Mouse (Mus musculus) liver, embryonic 15.5 days (tissue): Measurements from ENCODE around the gene Cd38. TPM values are rescaled to one million over a fixed set of nuclear protein-coding genes. Genes with fewer than 3 reads are reported as not detected.
"Not testable (repeated sequence)": the region's sequence is repeated elsewhere in the genome, so short reads cannot be mapped to it uniquely, and the experiment has no call there.

Source experiments
- ATAC-seq: fragments of 200-750 bp; cut with Nextera tagmentation; 2 replicates; pipeline ENCODE4 v1.8.0; 2017; ENCODE audit warnings: moderate number of reproducible peaks, mild to moderate bottlenecking, moderate library complexity; ENCODE audit not compliant: insufficient read depth
- H3K27ac ChIP-seq: fragments of 300-500 bp; sonication (generic); replicated peaks from 2 replicates; pipeline ENCODE4 v1.5.1; 2015; ENCODE audit warnings: mild to moderate bottlenecking, inconsistent platforms
- H3K27me3 ChIP-seq: fragments of 300-500 bp; sonication (generic); 2 replicates; pipeline ENCODE4 v1.6.1; 2015; ENCODE audit warnings: mild to moderate bottlenecking, inconsistent platforms
- H3K36me3 ChIP-seq: fragments of 300-500 bp; sonication (generic); replicated peaks from 2 replicates; pipeline ENCODE4 v1.6.1; 2015; ENCODE audit warnings: moderate library complexity, mild to moderate bottlenecking, inconsistent platforms
- H3K4me1 ChIP-seq: fragments of 300-500 bp; sonication (generic); replicated peaks from 2 replicates; pipeline ENCODE4 v1.6.1; 2015; ENCODE audit warnings: inconsistent platforms
- H3K4me2 ChIP-seq: fragments of 300-500 bp; sonication (generic); 2 replicates; pipeline ENCODE4 v1.6.1; 2015; ENCODE audit warnings: moderate library complexity, mild to moderate bottlenecking, inconsistent platforms
- H3K4me3 ChIP-seq: fragments of 300-500 bp; sonication (generic); replicated peaks from 2 replicates; pipeline ENCODE4 v1.5.1; 2015; ENCODE audit warnings: mild to moderate bottlenecking, inconsistent platforms
- H3K9ac ChIP-seq: fragments of 300-500 bp; sonication (generic); 2 replicates; pipeline ENCODE4 v1.6.1; 2015; ENCODE audit warnings: moderate library complexity, mild to moderate bottlenecking, inconsistent platforms
- H3K9me3 ChIP-seq: fragments of 300-500 bp; sonication (generic); replicated peaks from 2 replicates; pipeline ENCODE4 v1.6.1; 2016; ENCODE audit warnings: inconsistent platforms
- WGBS: fragments of 180-500 bp; shearing (Covaris S2); methylation state at CpG from one replicate; pipeline ENCODE4 v1.1.7; 2015; ENCODE audit warnings: mixed read lengths; ENCODE audit not compliant: insufficient replicate concordance; 5-methylcytosine and 5-hydroxymethylcytosine counted together
- polyA plus RNA-seq: library from polyadenylated mRNA; unstranded; fragments of >200 nt; fragmentation: Nextera tagmentation; extraction: Ambion mirVana; gene quantifications from 2 replicates; pipeline ENCODE4 v1.2.1, GENCODE M21; 2015

Gene Cd38
- polyA plus RNA-seq, 1 experiment from 2014 or later, result 13.2 TPM

DNA sequence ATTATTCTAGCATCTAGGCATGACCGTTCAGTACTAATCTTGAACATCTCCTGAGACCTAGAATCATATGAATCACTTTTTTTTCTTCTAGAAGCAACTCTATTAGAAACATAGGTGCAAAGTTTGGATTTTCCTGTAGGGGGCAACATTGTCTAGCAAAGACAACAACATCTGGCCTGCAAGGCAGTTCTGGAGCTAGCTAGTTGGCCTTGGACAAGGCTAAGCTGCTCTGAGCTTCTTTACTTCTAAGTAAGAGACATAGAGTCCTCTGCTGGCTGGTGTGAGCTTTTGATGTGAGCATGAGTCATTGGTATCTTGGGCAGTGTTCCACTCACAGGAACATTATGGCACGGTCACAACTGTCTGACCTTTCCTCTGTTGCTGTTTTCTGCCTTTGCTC is 25.8 kb downstream of the Cd38 start:
- Histone ChIP-seq H3K9ac (no peak overlapping the region), H3K27me3 (no peaks in the 10 kb centered on the region), H3K4me1 (no peaks in the 10 kb centered on the region), H3K4me2 (no peak overlapping the region), H3K27ac (no peak overlapping the region), H3K4me3 (no peak overlapping the region), H3K36me3 (no peaks in the 10 kb centered on the region), H3K9me3 (no peaks in the 10 kb centered on the region)
- no peak for ATAC-seq
- 36% methylated on average over 2 of the region's 2 CpGs for WGBS

DNA sequence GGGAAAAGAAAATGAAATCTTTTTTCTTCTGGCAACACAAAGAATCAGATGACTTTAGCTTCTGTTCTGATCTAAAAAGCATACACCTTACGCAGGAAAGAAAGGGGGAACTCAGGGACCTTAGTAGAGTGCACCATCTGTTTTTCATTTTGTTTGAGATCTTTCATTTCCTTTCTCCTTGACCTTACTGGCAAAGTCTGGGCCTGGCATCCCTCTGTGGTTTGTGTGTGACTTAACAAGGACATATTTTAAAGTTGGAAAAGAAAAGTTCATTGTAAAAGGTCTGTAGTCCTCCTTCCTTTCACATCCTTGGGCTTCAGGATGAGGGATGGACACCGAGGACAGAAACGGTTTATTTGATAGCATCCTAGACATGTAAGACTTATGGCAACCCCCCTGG is 27.6 kb downstream of the Cd38 start:
- Histone ChIP-seq H3K27me3 (no peaks in the 10 kb centered on the region), H3K9ac (no peak overlapping the region), H3K4me3 (no peak overlapping the region), H3K36me3 (no peaks in the 10 kb centered on the region), H3K27ac (no peak overlapping the region), H3K9me3 (no peaks in the 10 kb centered on the region), H3K4me2 (no peak overlapping the region), H3K4me1 (no peaks in the 10 kb centered on the region)
- no peak for ATAC-seq
- 56% methylated on average over 3 of the region's 3 CpGs for WGBS

DNA sequence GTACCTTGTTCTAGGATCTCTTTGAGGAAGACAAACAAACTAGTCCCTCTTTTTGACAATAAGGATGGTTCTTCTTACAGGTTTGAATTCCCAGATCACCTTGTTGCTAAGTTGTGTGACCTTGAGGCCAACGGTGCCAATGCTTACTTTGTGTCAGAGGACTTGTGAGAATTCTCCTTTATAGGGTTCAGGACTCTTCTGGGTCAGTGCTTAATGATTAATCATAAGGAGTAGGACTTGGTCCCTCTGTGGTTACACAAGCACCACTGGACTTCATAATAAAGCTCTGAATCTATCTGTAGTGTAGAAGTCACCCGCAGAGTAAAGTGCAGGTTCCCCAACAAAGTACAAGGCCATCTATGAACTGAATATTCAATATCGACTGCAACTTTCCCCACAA is 36.3 kb downstream of the Cd38 start:
- H3K4me1 ChIP-seq, result no peaks in the 10 kb centered on the region
- H3K27ac ChIP-seq, result no peak overlapping the region
- WGBS, result 58% methylated on average over 3 of the region's 3 CpGs
- no peak overlapping the region for H3K9ac ChIP-seq
- H3K9me3 ChIP-seq, result no peaks in the 10 kb centered on the region
- no peaks in the 10 kb centered on the region for H3K27me3 ChIP-seq
- ATAC-seq, result no peak
- no peak overlapping the region for H3K4me2 ChIP-seq
- no peaks in the 10 kb centered on the region for H3K36me3 ChIP-seq
- H3K4me3 ChIP-seq, result no peak overlapping the region

DNA sequence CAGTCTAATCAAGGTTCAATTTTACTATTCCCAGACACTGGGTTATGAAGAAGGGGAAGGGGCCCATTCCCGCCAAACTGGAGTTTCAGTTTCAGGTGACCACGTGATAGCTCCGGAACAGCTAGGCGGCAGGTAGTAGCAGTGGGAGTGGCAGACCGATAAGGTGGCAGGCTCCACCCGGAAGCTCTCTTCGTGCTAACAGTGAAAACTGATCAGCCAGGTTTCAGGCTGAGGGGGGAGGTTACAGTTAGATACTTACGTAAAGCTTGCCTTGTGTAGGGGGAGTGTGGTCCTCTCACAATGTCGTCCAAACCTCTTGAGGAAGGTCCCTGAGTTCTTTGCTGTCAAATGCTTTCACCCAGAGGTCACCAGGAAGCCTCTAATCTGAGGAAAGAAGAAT is 40.9 kb downstream of the Cd38 start:
- Histone ChIP-seq H3K27ac (no peak overlapping the region), H3K4me1 (no peaks in the 10 kb centered on the region), H3K4me2 (no peak overlapping the region), H3K4me3 (no peak overlapping the region), H3K36me3 (no peaks in the 10 kb centered on the region), H3K27me3 (no peaks in the 10 kb centered on the region), H3K9ac (no peak overlapping the region), H3K9me3 (no peaks in the 10 kb centered on the region)
- ATAC-seq, result no peak
- WGBS, result 46% methylated on average over 9 of the region's 9 CpGs

DNA sequence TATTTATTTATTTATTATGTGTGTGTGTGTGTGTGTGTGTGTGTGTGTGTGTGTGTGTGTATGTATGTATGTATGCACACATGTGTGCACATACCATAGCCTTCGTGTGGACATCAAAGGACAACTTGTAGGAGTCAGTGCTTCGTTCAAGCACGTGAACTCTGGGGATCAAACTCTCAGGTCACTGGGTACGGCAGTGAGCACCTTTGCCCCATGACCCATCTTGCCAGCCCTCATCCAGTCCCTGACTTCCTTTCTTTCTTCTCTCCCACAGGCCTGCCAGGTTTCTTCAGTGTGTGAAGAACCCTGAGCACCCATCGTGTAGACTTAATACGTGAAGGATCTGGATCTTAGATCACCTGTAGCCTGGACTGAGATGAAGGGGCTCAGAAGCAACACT is 41.7 kb downstream of the Cd38 start:
- Histone ChIP-seq H3K4me2 (no peak overlapping the region), H3K4me1 (no peaks in the 10 kb centered on the region), H3K27ac (no peak overlapping the region), H3K27me3 (no peaks in the 10 kb centered on the region), H3K9me3 (no peaks in the 10 kb centered on the region), H3K4me3 (no peak overlapping the region), H3K9ac (no peak overlapping the region), H3K36me3 (no peaks in the 10 kb centered on the region)
- 70% methylated on average over 6 of the region's 6 CpGs for WGBS
- ATAC-seq, result no peak

DNA sequence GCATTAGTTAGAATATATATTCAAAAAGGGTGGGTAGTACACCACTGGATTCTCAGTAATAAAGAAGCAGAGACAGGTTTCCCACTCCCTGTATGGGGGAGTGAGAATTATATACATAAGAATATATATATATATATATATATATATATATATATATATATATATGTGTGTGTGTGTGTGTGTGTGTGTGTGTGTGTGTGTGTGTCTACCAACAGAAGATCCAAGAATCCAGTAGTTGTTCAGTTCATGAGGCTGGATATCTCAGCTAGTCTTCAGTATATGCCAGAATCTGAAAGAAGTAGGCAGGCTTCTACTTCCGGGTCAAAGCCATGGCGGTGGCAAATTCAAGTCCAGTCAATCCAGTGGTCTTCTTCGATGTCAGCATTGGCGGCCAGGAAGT is 44.5 kb downstream of the Cd38 start, which contains the start of gene Gm7879:
Gene Gm7879, plus strand, starts transcription at position 301 of the 400 bp plus-strand sequence.
- WGBS, result 69% methylated on average over 4 of the region's 4 CpGs
- H3K36me3 ChIP-seq, H3K27me3 ChIP-seq, H3K4me2 ChIP-seq, H3K9ac ChIP-seq, ATAC-seq, H3K4me3 ChIP-seq, H3K9me3 ChIP-seq, H3K27ac ChIP-seq, H3K4me1 ChIP-seq: not testable (repeated sequence)

DNA sequence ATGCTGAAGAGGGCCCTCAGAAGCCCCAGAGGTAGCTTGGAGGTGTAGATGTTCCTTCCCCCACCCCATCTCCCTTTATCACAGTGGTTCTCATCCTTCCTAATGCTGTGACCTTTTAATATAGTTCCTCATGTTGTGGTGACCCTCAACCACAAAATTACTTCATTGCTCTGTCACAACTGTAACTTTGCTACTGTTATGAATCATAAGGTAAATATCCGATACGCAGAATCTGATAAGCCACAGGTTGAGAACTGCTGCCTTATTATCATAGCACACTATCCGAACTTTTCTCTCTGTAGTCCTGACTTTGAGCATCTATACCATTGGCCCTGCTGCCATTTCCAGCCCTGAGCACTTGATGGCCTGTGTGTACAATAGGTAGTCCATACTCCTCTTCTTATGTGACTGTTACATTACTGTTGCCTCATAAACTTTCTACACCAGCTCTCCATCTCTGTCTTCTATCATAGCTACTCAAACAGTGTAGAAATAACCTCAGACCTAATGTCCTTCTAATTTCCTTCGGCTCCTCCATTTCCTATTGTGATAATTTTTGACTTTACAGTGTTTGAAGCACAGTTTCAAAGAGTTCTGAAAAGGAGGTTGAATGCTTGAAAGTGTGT is 47.0 kb downstream of the Cd38 start:
- Histone ChIP-seq H3K9me3 (no peaks in the 10 kb centered on the region), H3K36me3 (no peaks in the 10 kb centered on the region), H3K27ac (no peak overlapping the region), H3K9ac (no peak overlapping the region), H3K4me3 (no peak overlapping the region), H3K4me2 (no peak overlapping the region), H3K27me3 (no peaks in the 10 kb centered on the region), H3K4me1 (no peaks in the 10 kb centered on the region)
- ATAC-seq, result no peak
- 61% methylated on average over 4 of the region's 4 CpGs for WGBS

DNA sequence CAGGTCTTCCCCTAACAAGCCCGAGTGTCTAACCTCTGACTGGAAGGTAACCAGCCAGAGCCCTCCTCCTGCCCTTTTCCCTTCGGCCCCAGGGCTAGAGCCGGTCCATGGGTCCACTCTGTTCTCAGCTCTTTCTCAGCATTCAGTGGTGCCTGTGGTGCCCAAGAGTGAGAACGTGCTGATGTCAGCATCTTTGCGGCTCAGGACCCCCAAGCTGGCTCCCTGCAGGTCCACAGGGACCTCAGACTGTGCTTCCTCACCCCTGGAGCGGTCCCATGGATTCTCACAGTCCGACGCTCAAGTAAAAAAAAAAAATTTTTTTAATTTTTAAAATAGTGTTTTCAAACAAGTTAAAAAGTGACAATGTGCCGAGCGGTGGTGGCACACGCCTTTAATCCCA is 53.5 kb downstream of the Cd38 start:
- no peaks in the 10 kb centered on the region for H3K9me3 ChIP-seq
- no peak overlapping the region for H3K4me3 ChIP-seq
- H3K4me2 ChIP-seq, result no peak overlapping the region
- WGBS, result 70% methylated on average over 11 of the region's 11 CpGs
- H3K4me1 ChIP-seq, result no peaks in the 10 kb centered on the region
- H3K9ac ChIP-seq, result no peak overlapping the region
- H3K27me3 ChIP-seq, result no peaks in the 10 kb centered on the region
- H3K27ac ChIP-seq, result no peak overlapping the region
- no peak for ATAC-seq
- H3K36me3 ChIP-seq, result no peaks in the 10 kb centered on the region

DNA sequence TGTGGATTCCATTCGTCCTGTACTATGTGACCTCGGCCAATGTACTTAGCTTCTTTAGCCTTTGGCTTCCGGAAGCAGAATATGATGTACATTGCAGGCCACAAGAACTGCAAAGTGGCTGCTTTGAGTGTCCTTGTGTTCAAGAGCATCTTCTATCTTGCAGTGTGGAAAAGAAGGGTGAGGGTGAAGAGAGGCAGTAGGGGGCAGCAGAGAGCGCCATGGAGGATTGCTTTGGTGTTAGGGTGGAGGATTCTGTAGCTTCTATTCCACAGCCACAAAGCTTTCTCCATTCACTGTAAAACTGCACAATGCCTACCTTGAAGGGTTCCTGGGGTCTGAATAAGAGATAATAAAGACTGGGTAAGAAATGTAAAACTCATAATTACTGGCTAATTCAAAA is 55.6 kb downstream of the Cd38 start:
- 17% methylated on average over 4 of the region's 4 CpGs for WGBS

DNA sequence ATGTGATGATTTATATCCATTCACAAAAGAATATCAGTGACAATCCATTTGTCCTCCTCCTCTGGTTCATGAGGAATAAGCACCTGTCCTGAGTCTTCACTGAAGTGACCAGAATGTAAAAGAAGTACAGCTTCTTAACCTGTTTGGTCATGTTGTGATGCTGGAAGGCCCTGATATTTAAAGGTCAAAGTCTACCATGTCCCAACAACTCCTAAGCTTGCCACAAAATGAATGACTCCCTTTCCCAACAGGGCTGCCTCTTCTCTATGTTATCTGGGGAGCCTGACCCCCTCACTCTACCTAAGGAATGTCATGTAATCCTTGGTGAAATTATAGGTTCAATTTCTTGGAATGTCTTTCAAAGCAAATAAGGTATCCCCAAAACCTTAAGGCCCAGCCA is 59.4 kb downstream of the Cd38 start:
- no peak overlapping the region for H3K4me3 ChIP-seq
- H3K4me2 ChIP-seq, result no peak overlapping the region
- H3K9ac ChIP-seq, result no peak overlapping the region
- H3K4me1 ChIP-seq, result no peaks in the 10 kb centered on the region
- no peaks in the 10 kb centered on the region for H3K27me3 ChIP-seq
- H3K36me3 ChIP-seq, result no peaks in the 10 kb centered on the region
- ATAC-seq, result no peak
- H3K27ac ChIP-seq, result no peak overlapping the region
- H3K9me3 ChIP-seq, result no peaks in the 10 kb centered on the region

More for the DNA sequence above, 55.6 kb downstream of the Cd38 start:
- H3K9ac ChIP-seq, result no peak overlapping the region
- ATAC-seq, result no peak
- no peak overlapping the region for H3K27ac ChIP-seq
- H3K4me3 ChIP-seq, result no peak overlapping the region
- no peaks in the 10 kb centered on the region for H3K9me3 ChIP-seq
- no peaks in the 10 kb centered on the region for H3K27me3 ChIP-seq
- H3K4me1 ChIP-seq, result no peaks in the 10 kb centered on the region
- H3K36me3 ChIP-seq, result no peaks in the 10 kb centered on the region
- H3K4me2 ChIP-seq, result no peak overlapping the region

DNA sequence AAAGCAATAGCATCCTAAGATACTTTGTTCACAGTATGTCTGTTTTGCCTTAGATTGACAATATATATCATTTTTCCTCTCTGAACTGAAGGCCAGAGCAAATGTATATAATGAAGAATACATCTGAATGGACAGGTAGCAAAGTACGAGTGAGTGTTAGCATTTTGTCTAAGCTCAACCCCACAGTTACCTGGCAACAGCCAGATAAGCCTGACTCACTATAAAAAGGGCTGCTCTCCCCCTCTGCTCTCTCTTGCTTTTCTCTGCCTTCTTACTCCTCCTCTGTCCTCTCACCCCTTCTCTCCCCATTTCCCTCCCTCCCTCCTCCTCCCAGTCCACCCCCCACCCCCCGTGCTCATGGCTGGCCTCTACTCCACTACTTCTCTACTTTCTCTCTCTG is 64.9 kb downstream of the Cd38 start:
- 39% methylated on average over 2 of the region's 2 CpGs for WGBS
- no peak for ATAC-seq
- H3K4me3 ChIP-seq, result no peak overlapping the region

DNA sequence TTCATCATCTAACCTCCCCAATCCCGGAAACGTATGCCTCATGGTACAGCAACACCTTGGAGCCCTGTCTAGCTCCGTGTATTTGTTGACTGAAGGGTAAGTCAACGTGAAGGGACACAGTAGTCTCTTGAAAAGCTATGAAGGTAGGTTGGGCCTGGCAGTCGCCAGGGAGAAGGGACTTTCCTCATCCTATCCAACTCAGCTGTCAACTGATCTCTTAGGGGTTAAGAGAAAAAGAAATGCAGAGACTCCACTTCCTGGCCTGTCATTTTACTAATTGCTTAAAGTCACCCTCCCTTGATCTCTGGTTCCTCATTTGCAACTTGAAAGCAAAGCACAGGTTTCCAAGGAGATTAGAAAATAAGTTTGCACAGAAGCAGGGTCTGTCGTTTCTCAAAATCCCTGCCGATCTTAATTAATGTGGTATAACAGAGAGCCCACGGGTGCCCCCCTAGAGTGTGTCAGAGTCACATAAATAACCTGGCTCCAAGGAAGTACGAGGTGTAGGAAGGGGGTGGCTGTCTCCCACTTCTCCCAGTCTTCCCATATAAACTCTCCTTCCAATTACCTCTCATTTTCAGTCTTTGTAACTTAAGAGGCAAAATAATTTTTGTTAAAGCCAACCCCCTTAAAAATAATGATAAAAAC is 79.1 kb downstream of the Cd38 start:
- 0 out of 2 replicates have a peak overlapping the region, but pooled peaks have one; percentile 37 for H3K4me3 ChIP-seq

More for the DNA sequence above, 64.9 kb downstream of the Cd38 start:
- Histone ChIP-seq H3K27me3 (no peaks in the 10 kb centered on the region), H3K9ac (no peak overlapping the region), H3K27ac (no peak overlapping the region), H3K36me3 (no peaks in the 10 kb centered on the region), H3K4me1 (no peaks in the 10 kb centered on the region), H3K9me3 (no peaks in the 10 kb centered on the region), H3K4me2 (no peak overlapping the region)

More for the DNA sequence above, 79.1 kb downstream of the Cd38 start:
- no peaks in the 10 kb centered on the region for H3K36me3 ChIP-seq
- H3K27me3 ChIP-seq, result peaks cover 4% of the 10 kb centered on the region
- 24% methylated on average over 9 of the region's 9 CpGs for WGBS
- H3K9me3 ChIP-seq, result no peaks in the 10 kb centered on the region
- peaks cover 11% of the 10 kb centered on the region for H3K4me1 ChIP-seq
- H3K27ac ChIP-seq, result no peak overlapping the region
- ATAC-seq, result no peak
- peak overlapping the region; percentile 64 for H3K4me2 ChIP-seq
- no peak overlapping the region for H3K9ac ChIP-seq
